Mouse (Mus musculus): ENCODE measurements around the gene Ctbp2. TPM values are rescaled to one million over a fixed set of nuclear protein-coding genes. Genes with fewer than 3 reads are reported as not detected.

The Ctbp2 gene
- polyA plus RNA-seq, 1 experiment from 2014 or later, result 117 TPM

GRCm38 (mm10) chr7:133133552-133133951 is 9.4 kb upstream of the Ctbp2 start:
- H3K4me3 ChIP-seq (replicated peaks), result no peak overlapping the region
- no peak overlapping the region for H3K9ac ChIP-seq
- no peaks in the 10 kb centered on the region for H3K9me3 ChIP-seq (replicated peaks)
- H3K4me1 ChIP-seq, result no peaks in the 10 kb centered on the region
- no peak overlapping the region for H3K27ac ChIP-seq
- H3K27me3 ChIP-seq, result no peaks in the 10 kb centered on the region
- 76% methylated on average over 5 of the region's 5 CpGs for WGBS
- H3K4me2 ChIP-seq, result no peak overlapping the region
- no peak for ATAC-seq (replicated peaks; ENCODE audit: low FRiP score)
- H3K36me3 ChIP-seq, result no peaks in the 10 kb centered on the region

- Histone ChIP-seq H3K36me3 (no peaks in the 10 kb centered on the region), H3K4me1 (no peaks in the 10 kb centered on the region), H3K9me3 (replicated peaks) (no peaks in the 10 kb centered on the region), H3K4me3 (replicated peaks) (no peak overlapping the region), H3K9ac (no peak overlapping the region), H3K27me3 (no peaks in the 10 kb centered on the region), H3K4me2 (no peak overlapping the region), H3K27ac (no peak overlapping the region)
- ATAC-seq (replicated peaks; ENCODE audit: low FRiP score), result no peak
- WGBS, result 94% methylated on average over 5 of the region's 5 CpGs
These were observed 8.5 kb upstream of the Ctbp2 start for GRCm38 (mm10) chr7:133132702-133133101.

- Histone ChIP-seq H3K36me3 (no peaks in the 10 kb centered on the region), H3K9me3 (replicated peaks) (no peaks in the 10 kb centered on the region), H3K9ac (peak overlapping the region; percentile 98), H3K4me3 (replicated peaks) (peak overlapping the region; percentile 95), H3K4me1 (peaks cover 24% of the 10 kb centered on the region), H3K27me3 (0 out of 2 replicates have a peak, but pooled peaks cover 8% of the 10 kb centered on the region), H3K4me2 (peak overlapping the region; percentile 84), H3K27ac (peak overlapping the region; percentile 99)
- WGBS, result 10% methylated on average over 34 of the region's 34 CpGs
- ATAC-seq (replicated peaks; ENCODE audit: low FRiP score), result no peak
These were observed 739 bp upstream of the Ctbp2 start for GRCm38 (mm10) chr7:133124701-133125485.

GRCm38 (mm10) chr7:133123244-133123998 is 733 bp downstream of the Ctbp2 start, which contains the start of gene Fgfr2:
Gene Fgfr2 (minus strand): TSS chr7:133123350.
- no peaks in the 10 kb centered on the region for H3K9me3 ChIP-seq (replicated peaks)
- peak within 1 kb of the TSS; percentile 99 for H3K27ac ChIP-seq
- peak within 1 kb of the TSS; percentile 98 for H3K9ac ChIP-seq
- no peaks in the 10 kb centered on the region for H3K36me3 ChIP-seq
- H3K4me2 ChIP-seq, result peak within 1 kb of the TSS; percentile 84
- H3K27me3 ChIP-seq, result 0 out of 2 replicates have a peak, but pooled peaks cover 8% of the 10 kb centered on the region
- peak; percentile 75 for ATAC-seq (replicated peaks; ENCODE audit: low FRiP score)
- peak within 1 kb of the TSS; percentile 95 for H3K4me3 ChIP-seq (replicated peaks)
- peaks cover 38% of the 10 kb centered on the region for H3K4me1 ChIP-seq
- WGBS, result under 1% methylated on average over 42 of the region's 53 CpGs

GRCm38 (mm10) chr7:133122379-133123243 is 1.5 kb downstream of the Ctbp2 start:
- Histone ChIP-seq H3K4me2 (peak overlapping the region; percentile 84), H3K27ac (peak overlapping the region; percentile 99), H3K36me3 (no peaks in the 10 kb centered on the region), H3K9ac (peak overlapping the region; percentile 98), H3K4me3 (replicated peaks) (peak overlapping the region; percentile 95), H3K27me3 (0 out of 2 replicates have a peak, but pooled peaks cover 8% of the 10 kb centered on the region), H3K4me1 (peaks cover 45% of the 10 kb centered on the region), H3K9me3 (replicated peaks) (no peaks in the 10 kb centered on the region)
- under 1% methylated on average over 83 of the region's 102 CpGs for WGBS
- no peak; the same call in 1 of the 2 replicates for ATAC-seq (replicated peaks; ENCODE audit: low FRiP score)

GRCm38 (mm10) chr7:133121661-133122378 is 2.3 kb downstream of the Ctbp2 start:
- Histone ChIP-seq H3K4me2 (peak overlapping the region; percentile 84), H3K9me3 (replicated peaks) (no peaks in the 10 kb centered on the region), H3K4me3 (replicated peaks) (peak overlapping the region; percentile 95), H3K36me3 (no peaks in the 10 kb centered on the region), H3K27ac (peak overlapping the region; percentile 99), H3K9ac (peak overlapping the region; percentile 98), H3K27me3 (0 out of 2 replicates have a peak, but pooled peaks cover 8% of the 10 kb centered on the region), H3K4me1 (peaks cover 53% of the 10 kb centered on the region)
- WGBS, result under 1% methylated on average over 78 of the region's 94 CpGs
- no peak for ATAC-seq (replicated peaks; ENCODE audit: low FRiP score)

GRCm38 (mm10) chr7:133121080-133121607 is 3.0 kb downstream of the Ctbp2 start:
- H3K4me3 ChIP-seq (replicated peaks), result peak overlapping the region; percentile 95
- peaks cover 59% of the 10 kb centered on the region for H3K4me1 ChIP-seq
- H3K9me3 ChIP-seq (replicated peaks), result no peaks in the 10 kb centered on the region
- peak overlapping the region; percentile 98 for H3K9ac ChIP-seq
- peak overlapping the region; percentile 84 for H3K4me2 ChIP-seq
- H3K27ac ChIP-seq, result peak overlapping the region; percentile 99
- H3K27me3 ChIP-seq, result 0 out of 2 replicates have a peak, but pooled peaks cover 5% of the 10 kb centered on the region
- ATAC-seq (replicated peaks; ENCODE audit: low FRiP score), result no peak
- 4% methylated on average over 14 of the region's 14 CpGs for WGBS
- no peaks in the 10 kb centered on the region for H3K36me3 ChIP-seq

GRCm38 (mm10) chr7:133120221-133120751 is 3.9 kb downstream of the Ctbp2 start:
- Histone ChIP-seq H3K36me3 (no peaks in the 10 kb centered on the region), H3K27me3 (no peaks in the 10 kb centered on the region), H3K4me2 (peak overlapping the region; percentile 84), H3K4me1 (peaks cover 65% of the 10 kb centered on the region), H3K9me3 (replicated peaks) (no peaks in the 10 kb centered on the region), H3K9ac (peak overlapping the region; percentile 47), H3K4me3 (replicated peaks) (peak overlapping the region; percentile 95), H3K27ac (peak overlapping the region; percentile 52; the same call in 1 of the 2 replicates)
- no peak for ATAC-seq (replicated peaks; ENCODE audit: low FRiP score)
- WGBS, result 9% methylated on average over 15 of the region's 15 CpGs

GRCm38 (mm10) chr7:133117815-133118214 is 6.3 kb downstream of the Ctbp2 start:
- Histone ChIP-seq H3K9me3 (replicated peaks) (no peaks in the 10 kb centered on the region), H3K4me2 (no peak overlapping the region), H3K36me3 (no peaks in the 10 kb centered on the region), H3K9ac (no peak overlapping the region), H3K4me1 (peaks cover 80% of the 10 kb centered on the region), H3K27ac (0 out of 2 replicates have a peak overlapping the region, but pooled peaks have one; percentile 4), H3K4me3 (replicated peaks) (no peak overlapping the region), H3K27me3 (no peaks in the 10 kb centered on the region)
- no peak for ATAC-seq (replicated peaks; ENCODE audit: low FRiP score)
- 49% methylated on average over 2 of the region's 2 CpGs for WGBS

- Histone ChIP-seq H3K27me3 (no peaks in the 10 kb centered on the region), H3K4me2 (peak overlapping the region; percentile 60), H3K9ac (peak overlapping the region; percentile 5; the same call in 1 of the 2 replicates), H3K9me3 (replicated peaks) (no peaks in the 10 kb centered on the region), H3K4me1 (peaks cover 93% of the 10 kb centered on the region), H3K27ac (peak overlapping the region; percentile 89), H3K36me3 (no peaks in the 10 kb centered on the region), H3K4me3 (replicated peaks) (peak overlapping the region; percentile 19; the same call in 1 of the 2 replicates)
- ATAC-seq (replicated peaks; ENCODE audit: low FRiP score), result no peak
These were observed 7.6 kb downstream of the Ctbp2 start for GRCm38 (mm10) chr7:133116542-133116941.
